Mouse (Mus musculus) A20 (cell line): Measurements from ENCODE around the gene Pyy.

ENCODE experiments used
- DNase-seq: peaks from one replicate; pipeline ENCODE4 v3.0.0-alpha.2; 2011; ENCODE audit warnings: low read depth, low spot score

The Pyy gene

DNA sequence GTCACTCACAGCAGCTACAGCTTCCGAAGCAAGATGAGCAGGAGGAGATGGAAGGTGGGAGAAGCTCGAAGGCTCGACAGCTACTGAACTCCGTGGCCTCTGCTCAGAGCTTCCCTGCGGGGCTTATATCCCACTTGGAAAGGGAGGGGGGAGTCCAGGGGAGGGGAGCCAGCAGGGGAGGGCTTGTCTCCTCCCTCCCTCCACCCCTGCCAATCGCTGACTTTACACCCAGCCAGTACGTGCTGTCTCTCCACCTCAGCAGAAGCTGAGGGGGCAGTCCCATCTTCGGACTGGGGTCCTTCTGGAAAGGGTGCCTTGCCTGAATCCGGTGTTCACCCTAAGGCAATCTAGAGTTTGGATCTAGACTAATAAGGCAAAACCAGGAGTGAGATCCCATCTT is at the start of gene Pyy:
TSS of gene Pyy (minus strand) at position 101 of the 400 bp plus-strand sequence.
- DNase-seq, result no peak

DNA sequence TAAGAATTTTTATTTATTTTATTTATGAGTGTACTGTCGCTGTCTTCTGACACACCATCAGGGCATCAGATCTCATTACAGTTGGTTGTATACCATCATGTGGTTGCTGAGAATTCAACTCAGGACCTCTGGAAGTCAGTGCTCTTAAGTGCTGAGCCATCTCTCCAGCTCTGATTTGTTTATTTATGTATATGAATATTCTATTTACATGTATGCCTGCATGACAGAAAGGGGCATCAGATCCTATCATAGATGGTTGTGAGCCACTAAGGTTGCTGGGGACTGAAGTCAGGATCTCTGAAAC is 49.1 kb upstream of the Pyy start:
- DNase-seq, result no peak

DNA sequence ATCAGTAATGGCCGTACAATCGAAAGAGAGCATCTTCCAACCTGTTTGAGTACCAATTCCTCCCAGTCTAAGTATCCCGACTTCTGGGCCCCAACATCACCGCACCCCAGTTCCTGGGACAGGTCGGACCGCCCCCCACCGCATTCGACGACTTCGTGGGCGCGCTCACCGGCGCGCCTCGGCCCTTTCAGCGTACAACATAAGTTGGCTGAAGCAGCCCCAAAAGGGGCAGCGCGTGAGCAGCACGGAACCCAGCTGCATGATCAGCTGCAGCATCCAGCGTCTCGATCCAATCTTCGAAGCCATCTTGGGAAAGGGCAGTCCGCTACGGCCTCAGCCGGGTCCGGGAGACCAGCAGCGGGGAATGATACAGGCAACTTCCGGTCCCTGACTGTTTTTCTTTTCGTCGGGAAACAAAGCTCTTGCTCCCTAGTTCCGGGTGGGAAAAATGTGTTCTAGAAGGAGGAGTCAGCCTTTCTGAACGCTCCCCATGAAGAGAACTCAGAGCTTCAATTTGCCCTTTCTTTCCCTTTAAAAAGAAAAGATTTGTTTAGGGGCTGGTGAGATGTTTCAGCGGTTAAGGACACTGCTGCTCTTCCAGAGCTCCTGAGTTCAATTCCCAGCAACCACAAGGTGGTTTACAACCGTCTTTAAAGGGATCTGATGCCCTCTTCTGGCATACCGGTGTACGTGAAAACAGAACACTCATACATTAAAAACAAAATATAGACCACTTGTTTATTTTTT is 48.6 kb upstream of the Pyy start, which contains the start of gene Tmem101:
TSS of gene Tmem101 (minus strand) at position 366 of the 747 bp plus-strand sequence.
- peak; percentile 92 for DNase-seq

DNA sequence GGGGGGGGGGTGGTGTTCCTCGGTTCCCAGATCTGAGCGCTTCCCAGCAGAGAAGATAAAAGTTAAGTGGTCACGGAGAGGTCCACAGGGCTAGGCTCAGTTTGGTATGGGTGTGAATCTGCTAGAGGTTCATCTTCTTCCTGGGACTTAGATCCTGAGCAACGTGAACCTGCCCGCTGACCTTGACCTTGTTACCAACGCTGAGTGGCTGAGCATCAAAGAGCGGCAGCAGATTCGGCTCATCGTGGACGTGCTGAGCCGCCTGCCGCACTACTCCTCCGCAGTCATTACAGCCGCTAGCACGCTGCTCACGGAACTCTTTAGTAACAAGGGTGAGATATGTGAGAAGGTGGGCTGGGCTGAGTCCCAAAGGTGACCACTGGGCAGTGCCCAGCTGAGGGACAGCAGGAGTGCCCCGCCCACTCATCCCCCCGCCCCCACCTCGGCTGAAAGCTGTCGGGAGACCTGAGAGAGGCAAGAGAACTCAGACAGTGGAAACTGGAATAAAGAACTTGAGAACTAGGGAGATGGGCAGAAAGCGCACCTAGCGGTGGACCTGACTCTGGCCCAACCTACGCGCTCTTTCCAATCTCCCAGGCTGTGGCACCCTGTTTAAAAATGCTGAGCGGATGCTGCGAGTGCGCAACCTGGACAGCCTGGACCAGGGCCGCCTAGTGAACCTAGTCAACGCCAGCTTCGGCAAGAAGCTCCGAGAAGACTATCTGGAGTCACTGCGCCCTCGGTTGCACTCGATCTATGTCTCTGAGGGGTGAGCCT is 39.8 kb upstream of the Pyy start:
- no peak for DNase-seq

DNA sequence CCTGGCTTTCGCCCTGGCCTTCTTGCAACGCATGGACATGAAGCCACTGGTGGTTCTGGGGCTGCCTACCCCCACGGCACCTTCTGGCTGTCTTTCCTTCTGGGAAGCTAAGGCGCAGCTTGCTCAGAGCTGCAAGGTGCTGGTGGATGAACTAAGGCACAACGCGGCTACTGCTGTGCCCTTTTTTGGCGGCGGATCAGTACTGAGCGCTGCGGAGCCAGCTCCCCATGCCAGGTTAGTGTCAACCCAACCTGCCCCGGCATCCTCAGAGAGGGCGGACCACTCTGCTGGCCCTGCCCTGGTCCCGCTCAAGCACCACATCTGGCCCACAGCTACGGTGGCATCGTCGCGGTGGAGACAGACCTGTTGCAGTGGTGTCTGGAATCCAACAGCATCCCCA is 38.9 kb upstream of the Pyy start:
- no peak for DNase-seq

DNA sequence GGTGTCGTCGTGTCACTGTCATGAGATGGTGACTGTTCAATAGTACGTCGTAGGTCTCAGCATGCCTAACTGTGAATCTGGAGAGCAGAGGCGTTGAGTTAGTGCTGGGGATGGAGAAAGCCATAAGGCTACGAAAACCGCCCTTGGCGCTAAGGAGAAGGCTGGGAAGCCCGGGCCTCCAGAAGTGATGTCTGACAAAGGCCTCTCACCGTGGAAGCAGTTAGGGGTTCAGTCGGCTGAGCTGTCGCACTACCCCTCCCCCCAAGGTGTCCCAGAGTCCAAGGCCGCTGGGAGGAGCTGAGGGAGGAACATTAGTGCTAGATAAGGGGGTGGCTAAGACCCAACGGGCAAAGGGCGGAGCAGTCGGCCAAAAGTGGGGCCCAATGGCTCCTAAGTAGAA is 38.4 kb upstream of the Pyy start:
- DNase-seq, result no peak

DNA sequence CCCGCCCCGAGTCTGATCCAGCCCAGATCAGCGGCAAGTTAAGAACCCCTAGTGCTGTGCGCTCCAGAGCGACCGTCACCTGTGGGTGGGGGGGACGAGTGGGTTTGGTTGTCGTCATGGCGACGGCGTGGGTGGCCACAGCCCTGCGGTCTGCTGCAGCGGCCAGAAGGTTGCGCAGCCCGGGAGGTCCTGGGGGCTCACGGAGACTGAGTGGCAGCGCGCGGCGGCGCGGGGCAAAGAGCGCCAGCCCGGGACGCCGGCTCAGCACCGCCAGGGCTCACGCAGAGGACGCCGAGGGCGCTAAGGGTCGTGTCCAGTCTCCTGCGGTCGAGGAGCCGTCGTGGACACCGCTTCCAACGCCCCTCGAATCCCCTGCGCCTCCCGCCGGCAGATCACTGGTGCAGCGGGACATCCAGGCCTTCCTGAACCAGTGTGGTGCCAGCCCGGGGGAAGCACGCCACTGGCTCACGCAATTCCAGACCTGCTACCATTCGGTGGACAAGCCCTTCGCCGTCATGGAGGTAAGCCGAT is 37.9 kb upstream of the Pyy start, which contains the start of gene Nags:
TSS of gene Nags (plus strand) at position 43 of the 531 bp plus-strand sequence.
- DNase-seq, result no peak

DNA sequence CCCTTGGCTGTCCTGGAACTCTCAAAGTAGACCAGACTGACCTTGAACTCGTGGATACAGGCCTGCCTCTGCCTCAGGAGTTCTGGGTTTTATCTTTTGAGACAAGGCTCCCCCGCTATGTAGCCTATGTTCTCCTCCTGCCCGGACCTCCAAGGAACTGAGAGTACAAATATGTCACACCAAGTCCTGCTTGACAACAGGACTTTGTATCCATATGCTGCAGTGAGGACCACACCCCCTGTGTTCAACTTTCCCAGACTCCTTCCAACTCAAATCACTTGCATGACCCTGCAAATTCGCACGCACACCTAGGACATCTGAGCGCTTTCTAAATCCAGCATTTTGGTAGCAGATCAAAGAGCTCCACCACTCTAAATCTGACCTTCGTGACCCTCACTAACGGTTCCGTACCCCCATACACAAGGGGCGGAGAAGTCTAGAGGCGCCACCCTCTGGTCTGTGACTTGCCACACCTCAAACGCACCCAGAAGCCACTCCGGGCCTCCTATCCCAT is 37.4 kb upstream of the Pyy start:
- DNase-seq, result no peak

DNA sequence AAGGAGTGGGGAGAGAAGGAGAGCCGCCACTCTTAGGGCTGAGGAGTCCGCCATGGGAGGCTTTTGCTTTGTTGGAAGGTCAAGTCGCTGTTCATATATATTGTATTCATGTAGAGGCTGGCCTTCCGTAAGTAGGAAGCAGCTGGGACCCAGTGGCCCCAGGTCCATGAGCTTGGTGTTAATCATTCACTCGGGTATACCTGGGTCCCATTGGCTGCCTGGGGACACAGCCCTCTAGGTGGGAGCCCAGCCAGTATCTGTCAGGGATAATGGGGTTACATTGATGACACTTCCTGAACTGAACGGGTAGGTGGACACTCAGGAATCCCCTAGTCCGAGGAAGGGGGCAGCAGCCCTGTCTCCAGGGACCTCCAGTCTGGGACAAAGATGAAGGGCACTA is 34.7 kb upstream of the Pyy start:
- no peak for DNase-seq

DNA sequence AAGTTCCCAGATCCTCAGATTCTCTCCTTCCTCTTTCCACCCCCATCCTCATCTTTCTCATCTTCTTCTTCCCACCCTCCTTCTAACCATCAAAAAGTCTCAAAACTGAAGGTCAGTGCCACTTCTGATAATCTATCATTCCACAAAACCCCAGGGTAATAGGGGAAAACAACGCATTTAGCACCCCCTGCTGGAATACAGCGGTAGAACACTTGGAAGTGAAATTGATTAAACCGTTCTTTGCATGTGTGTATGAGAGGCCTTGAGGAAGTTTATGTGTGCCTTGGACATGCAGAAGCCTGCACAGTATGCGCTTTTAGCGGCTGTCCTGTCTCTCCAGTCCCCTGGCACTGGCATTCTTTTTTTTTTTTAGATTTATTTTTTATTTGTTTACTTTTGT is 32.9 kb upstream of the Pyy start:
- DNase-seq, result peak; percentile 70

DNA sequence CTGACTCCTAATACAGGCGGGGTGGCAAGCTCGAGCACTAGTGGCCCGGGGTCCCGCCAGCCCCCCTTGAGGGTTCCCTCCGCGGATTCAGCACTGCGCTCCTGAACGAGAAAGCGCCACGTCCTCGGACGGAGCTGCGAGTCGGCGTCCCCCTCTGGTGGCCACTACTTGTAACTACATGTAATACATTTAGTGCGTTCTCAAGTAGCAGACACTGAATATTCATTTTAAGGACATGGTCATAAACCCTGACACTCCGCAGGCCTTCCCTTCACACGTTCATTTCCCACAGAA is 30.8 kb upstream of the Pyy start:
- peak; percentile 76 for DNase-seq

DNA sequence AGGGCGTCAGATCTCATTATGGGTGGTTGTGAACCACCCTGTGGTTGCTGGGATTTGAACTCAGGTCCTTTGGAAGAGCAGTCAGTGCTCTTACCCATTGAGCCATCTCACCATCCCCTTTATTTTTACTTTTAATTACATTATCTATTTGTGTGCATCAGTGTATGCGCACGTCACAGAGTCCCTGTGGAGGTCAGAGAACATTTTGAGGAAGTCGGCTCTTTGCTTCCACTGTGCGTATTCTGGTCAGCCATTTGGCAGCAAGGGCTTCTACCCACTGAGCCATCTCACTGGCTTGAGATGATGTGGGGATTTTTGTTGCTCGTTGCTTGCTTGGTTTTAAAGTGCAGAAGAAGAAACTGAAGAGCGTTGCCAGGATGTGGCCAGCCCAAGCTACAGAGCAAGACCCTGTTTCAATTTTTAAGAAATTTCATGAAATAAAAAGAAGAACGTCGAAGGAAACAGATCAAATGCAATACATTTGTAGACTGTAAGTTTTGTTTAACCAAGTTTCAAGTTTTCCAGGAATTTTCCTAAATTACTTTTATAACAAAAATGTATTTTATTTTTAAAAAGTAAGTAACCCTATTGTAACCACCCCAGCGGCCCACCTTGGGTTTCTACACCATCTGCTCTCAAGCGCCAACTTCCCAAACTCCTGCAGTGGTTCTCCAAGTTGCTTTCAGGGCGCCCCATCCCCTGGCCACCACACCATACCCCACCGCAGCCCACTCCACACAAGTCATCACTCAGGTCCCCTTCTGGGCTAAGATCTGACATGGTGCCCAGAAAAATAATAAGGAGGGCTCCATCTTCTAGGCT is 30.2 kb upstream of the Pyy start:
- DNase-seq, result peak; percentile 66

DNA sequence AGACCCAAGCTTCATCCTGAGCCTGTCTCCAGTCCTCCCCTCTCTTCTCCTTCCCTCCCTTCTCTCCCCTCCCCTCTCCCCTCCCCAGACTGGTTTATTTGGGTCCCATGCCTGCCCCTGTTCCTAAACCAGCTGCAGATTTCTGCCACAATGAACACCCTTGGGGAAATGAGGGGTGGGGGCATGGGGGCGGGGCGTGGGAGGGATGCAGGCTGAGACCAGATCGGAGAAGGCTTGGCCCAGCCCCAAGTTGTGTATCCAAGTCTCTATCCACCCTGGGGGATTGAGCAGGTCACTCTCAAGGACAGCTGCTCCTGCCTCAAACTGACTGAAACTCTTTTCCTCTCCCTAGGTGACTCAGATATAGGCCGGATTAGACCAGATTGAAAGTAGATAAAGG is 26.9 kb upstream of the Pyy start:
- DNase-seq, result no peak

DNA sequence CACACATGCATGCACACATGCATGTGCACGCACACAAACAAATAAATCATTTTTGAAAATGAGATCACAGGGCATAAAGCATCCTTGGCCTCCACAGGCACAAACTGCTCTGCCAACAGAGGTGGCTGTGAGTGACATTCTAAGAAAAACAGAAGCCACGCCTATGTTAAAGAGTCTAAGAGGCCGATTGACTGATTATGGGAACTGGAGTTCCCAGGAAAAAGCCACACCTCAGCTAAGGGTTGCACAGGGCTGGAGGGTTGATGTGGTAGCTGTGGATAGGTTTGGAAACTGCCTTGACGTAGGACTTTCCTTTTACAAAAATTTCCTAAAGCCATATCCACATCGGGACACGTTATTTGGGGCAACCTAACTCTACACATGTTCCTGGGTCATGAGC is 9.8 kb upstream of the Pyy start:
- no peak for DNase-seq

DNA sequence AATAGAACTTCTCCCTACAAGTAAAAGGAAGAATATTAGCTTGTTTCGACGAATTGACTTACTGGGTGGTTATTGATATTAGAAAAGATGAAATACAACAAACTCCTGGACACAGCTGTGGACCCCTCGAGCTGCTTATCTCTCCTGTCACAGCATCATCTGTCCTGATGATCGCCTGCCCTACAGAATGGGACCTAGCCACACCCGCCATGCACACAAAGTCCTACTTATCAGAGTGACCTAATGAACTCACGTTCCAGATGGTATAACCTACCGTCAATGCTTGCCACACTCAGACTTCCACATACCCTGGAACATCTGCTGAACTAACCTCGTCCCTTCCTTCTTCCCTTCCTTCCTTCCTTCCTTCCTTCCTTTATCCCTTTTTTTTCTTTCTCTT is 8.6 kb upstream of the Pyy start:
- no peak for DNase-seq

DNA sequence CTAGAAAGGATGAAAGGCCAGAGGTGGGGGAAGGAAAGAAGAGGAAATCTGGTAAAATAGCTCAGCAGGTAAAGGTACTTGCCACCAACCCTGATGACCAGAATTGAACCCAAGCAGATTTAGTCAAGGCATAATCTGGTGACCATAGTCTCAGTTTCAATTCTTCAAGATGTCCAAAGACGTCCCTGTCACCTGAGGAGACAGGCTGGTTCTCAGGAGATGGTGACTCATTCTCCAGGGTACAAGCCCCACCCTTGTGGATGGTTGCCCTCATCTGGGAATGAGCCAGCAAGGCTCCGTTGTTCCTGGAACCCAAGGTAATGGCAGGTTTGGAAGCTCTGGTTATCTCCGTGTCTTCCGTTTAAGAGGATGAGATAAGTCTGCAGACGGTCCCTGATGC is 3.9 kb upstream of the Pyy start:
- DNase-seq, result no peak

DNA sequence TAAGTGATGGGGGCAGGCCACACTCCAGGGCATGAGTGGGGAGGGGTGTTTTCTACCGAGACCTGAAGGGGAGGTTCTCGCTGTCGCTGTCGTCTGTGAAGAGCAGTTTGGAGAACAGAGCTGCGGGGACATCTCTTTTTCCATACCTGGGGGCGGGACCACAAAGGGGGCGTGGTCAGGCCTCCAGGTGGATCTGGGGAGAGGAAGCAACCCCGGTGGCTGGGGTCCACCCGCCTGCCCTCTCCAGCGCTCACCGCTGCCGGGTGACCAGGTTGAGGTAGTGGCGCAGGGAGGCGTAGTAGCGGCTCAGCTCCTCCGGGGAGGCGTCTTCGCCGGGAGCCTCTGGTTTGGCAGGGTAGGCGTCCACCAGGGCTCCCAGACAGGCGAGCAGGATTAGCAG is 721 bp downstream of the Pyy start:
- no peak for DNase-seq

DNA sequence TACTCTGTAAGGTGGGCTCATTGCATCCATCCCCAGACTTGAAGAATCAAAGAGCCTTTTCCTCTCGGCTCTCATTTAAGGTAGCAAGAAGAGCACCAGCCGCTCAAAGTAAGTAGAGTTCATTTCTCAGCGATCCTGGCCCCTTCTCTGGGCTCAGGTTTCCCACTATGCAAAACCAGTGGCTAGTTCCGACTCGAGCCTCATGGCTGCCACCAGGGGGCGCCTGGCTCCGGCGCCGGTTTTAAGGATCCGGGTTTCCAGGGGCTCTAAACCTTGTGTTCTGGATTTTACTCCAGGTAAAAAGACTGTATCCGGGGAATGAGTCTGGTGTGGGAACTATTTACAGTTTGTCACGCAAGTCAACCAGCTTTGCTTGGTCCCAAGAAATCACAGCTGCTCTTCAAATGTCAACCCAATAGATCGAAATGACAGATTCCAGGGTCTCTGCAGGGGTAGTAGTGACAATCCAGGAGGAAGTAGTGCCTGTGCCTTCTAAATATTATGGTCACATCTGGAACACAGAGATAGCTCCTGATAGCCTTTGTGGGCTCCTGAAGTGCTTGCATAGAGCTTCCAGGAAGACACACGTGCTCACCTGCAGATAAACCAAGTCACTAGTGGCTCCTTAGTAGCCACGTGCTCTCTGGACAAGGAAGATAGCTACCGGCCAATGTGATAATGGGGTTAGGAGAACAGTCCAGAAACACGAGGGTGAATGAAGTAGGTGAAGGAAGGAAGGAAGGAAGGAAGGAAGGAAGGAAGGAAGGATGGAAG is 5.0 kb downstream of the Pyy start:
- DNase-seq, result peak; percentile 57

DNA sequence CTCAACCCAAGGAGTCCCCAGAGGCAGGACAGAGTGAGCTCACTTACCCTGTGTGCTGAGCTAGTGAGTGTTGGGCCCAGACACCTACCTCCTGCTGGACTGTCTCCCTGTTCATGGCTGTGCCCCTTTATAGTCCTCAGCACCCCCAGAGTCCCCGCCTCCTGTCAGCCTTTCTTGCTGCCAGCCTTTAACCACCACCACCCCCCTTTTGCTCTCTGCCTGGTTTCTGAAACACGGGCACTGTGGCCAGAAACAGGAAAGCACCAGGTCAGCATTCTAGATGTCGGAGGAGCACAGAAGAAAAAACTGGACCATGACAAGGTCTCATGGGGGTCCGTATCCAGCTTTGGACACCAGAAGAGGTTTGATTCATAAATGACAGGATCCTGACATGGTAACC is 6.4 kb downstream of the Pyy start, which contains the start of gene Ppy:
TSS of gene Ppy (minus strand) at position 101 of the 400 bp plus-strand sequence.
- DNase-seq, result no peak

DNA sequence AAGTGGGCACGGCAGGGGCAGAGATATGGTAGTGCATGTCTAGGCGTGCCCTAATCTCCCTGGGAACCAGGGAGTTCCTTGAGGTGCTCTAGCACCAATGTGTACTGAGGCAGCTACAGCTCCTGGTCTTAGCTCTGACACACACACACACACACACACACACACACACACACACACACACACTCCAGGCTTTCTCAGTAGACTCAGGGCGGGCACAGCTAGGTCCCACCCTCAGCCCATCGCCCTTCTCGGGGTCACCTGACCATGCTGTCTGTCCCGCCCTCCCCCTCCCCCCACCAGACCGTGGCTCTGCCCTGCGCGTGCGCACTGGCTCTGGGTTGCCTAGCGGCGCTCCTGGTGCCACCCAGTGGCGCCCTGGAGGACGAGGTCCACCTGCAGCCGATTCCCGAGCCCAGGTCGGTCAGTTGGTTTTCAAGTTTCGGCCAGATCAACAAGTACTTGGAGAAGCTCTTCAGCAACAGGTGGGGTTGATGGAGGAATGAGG is 10.7 kb downstream of the Pyy start:
- peak; percentile 92 for DNase-seq

DNA sequence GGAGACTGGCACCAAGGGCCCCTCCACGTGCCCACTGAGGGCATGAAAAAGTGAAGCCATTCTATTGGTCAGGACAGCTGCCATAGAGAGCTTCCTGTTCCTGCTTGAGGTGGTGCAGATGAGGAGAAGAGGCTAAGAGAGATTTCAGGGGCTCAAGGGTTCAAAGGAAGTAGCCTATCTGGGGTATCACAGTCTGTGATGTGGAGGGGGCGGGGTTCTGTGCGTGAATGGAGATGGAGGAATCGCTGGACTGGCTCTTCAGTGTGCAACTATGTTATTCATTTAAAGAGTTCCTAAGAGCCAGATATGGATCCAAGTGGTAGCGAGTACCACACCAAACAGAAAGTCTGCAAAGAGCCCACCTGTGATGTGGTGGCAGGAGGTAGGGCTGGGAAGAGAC is 11.2 kb downstream of the Pyy start:
- no peak for DNase-seq
